Mouse (Mus musculus) forebrain, embryonic 13.5 days (tissue): Measurements from ENCODE around the gene Efna5. TPM values are rescaled to one million over a fixed set of nuclear protein-coding genes. Genes with fewer than 3 reads are reported as not detected.
A peak's percentile ranks its signal among the peaks of the same experiment; 100 is the strongest.

Source experiments
- ATAC-seq: fragments of 200-750 bp; cut with Nextera tagmentation; 2 replicates; pipeline ENCODE4 v1.8.0; 2017
- H3K27ac ChIP-seq: fragments of 300-500 bp; sonication (generic); 2 replicates; pipeline ENCODE4 v1.5.1; 2015; ENCODE audit warnings: inconsistent platforms, mild to moderate bottlenecking, moderate library complexity
- H3K27me3 ChIP-seq: fragments of 300-500 bp; sonication (generic); 2 replicates; pipeline ENCODE4 v1.6.1; 2015; ENCODE audit warnings: mild to moderate bottlenecking, inconsistent platforms
- H3K36me3 ChIP-seq: fragments of 300-500 bp; sonication (generic); 2 replicates; pipeline ENCODE4 v1.6.1; 2015; ENCODE audit warnings: mild to moderate bottlenecking, inconsistent platforms; ENCODE audit not compliant: poor library complexity, severe bottlenecking
- H3K4me1 ChIP-seq: fragments of 300-500 bp; sonication (generic); 2 replicates; pipeline ENCODE4 v1.6.1; 2015; ENCODE audit warnings: inconsistent platforms
- H3K4me2 ChIP-seq: fragments of 300-500 bp; sonication (generic); 2 replicates; pipeline ENCODE4 v1.6.1; 2015; ENCODE audit warnings: inconsistent platforms, mild to moderate bottlenecking, moderate library complexity
- H3K4me3 ChIP-seq: fragments of 300-500 bp; sonication (generic); 2 replicates; pipeline ENCODE4 v1.5.1; 2015; ENCODE audit warnings: mild to moderate bottlenecking, inconsistent platforms
- H3K9ac ChIP-seq: fragments of 300-500 bp; sonication (generic); 2 replicates; pipeline ENCODE4 v1.6.1; 2015; ENCODE audit warnings: mild to moderate bottlenecking, inconsistent platforms
- H3K9me3 ChIP-seq: fragments of 300-500 bp; sonication (generic); replicated peaks from 2 replicates; pipeline ENCODE4 v1.6.1; 2016; ENCODE audit warnings: inconsistent platforms
- WGBS: fragments of 180-500 bp; shearing (Covaris S2); methylation state at CpG from one replicate; pipeline ENCODE4 v1.1.7; 2015; 5-methylcytosine and 5-hydroxymethylcytosine counted together
- polyA plus RNA-seq: library from polyadenylated mRNA; unstranded; fragments of >200 nt; fragmentation: Nextera tagmentation; extraction: Ambion mirVana; gene quantifications from 2 replicates; pipeline ENCODE4 v1.2.1, GENCODE M21; 2015

Efna5 gene
- polyA plus RNA-seq, 1 experiment from 2014 or later = 27.2 TPM

DNA sequence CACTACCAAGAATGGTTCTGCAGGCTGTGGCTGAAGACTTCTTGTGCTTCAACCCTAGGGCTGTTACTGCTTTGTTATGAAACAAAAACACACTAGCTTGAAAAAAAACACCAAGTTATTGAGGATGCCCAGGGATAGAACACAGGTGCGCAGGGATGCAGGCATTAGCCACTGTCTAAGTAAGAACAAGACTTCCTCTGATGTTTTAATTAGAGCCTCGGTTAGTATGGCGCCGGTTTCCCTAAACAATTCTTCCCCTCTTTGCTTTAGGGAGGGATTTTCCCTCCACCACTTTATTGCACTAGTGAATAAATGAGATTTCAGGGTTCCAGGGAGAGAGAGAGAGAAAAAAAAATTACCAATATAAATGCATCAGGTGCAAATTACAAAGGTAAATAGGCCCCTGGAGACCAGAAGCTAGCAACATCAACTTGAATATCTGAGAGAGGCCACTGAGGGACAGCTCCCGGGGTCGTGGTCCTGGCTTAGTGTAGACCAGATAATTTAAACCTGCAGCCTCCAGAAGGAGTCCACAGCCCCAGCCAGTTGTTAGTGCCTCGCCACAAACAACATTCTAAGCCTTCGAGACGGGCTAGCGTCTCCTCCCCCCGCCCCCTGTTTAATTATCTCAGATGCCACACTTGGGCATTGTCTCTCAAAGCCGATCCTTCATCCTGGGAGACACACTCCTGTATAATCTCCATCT lies 163.5 kb downstream of the Efna5 start:
- H3K4me1 ChIP-seq = peaks cover 24% of the 10 kb centered on the region
- 14% methylated on average over 12 of the region's 12 CpGs for WGBS
- H3K36me3 ChIP-seq = no peaks in the 10 kb centered on the region
- no peak overlapping the region for H3K4me3 ChIP-seq
- H3K4me2 ChIP-seq = no peak overlapping the region; the same call in 1 of the 2 replicates
- no peaks in the 10 kb centered on the region for H3K9me3 ChIP-seq
- no peak overlapping the region for H3K9ac ChIP-seq
- no peak for ATAC-seq
- no peaks in the 10 kb centered on the region for H3K27me3 ChIP-seq
- no peak overlapping the region for H3K27ac ChIP-seq

GRCm38 (mm10) chr17:62713455-62713854 lies 167.7 kb downstream of the Efna5 start:
- H3K4me2 ChIP-seq = no peak overlapping the region
- no peak for ATAC-seq
- H3K9me3 ChIP-seq = no peaks in the 10 kb centered on the region
- no peak overlapping the region for H3K9ac ChIP-seq
- no peak overlapping the region for H3K4me3 ChIP-seq
- H3K27me3 ChIP-seq = no peaks in the 10 kb centered on the region
- H3K36me3 ChIP-seq = no peaks in the 10 kb centered on the region
- H3K4me1 ChIP-seq = peaks cover 16% of the 10 kb centered on the region
- H3K27ac ChIP-seq = no peak overlapping the region
- 88% methylated on average over 3 of the region's 3 CpGs for WGBS

DNA sequence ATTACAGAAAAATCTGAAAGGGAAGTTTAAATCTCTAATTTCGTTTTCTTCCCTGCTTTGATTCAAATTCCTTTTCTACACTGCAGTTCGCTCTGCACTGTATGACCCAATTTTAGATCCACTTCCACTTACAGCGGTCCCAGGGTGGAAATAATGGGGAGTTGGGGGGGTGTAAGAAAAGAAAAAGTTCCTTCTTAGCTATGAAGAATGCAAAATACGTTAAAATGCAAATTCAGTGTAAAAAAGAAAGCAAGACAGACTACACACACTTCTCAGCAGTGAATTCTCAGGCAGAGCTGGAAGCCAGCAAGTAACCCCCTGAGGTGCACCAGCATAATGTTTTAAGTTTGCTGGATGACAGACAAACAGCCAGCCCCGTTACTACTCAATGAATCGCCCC lies 174.7 kb downstream of the Efna5 start:
- Histone ChIP-seq H3K4me3 (no peak overlapping the region), H3K4me2 (peak overlapping the region; percentile 14; the same call in 1 of the 2 replicates), H3K36me3 (no peaks in the 10 kb centered on the region), H3K4me1 (peaks cover 21% of the 10 kb centered on the region), H3K9ac (no peak overlapping the region), H3K27me3 (no peaks in the 10 kb centered on the region), H3K9me3 (no peaks in the 10 kb centered on the region), H3K27ac (no peak overlapping the region)
- peak; percentile 44; the same call in 1 of the 2 replicates for ATAC-seq
- 27% methylated on average over 6 of the region's 6 CpGs for WGBS

GRCm38 (mm10) chr17:62702020-62702814 lies 178.9 kb downstream of the Efna5 start:
- H3K4me2 ChIP-seq = no peak overlapping the region
- WGBS = 30% methylated on average over 9 of the region's 9 CpGs
- no peaks in the 10 kb centered on the region for H3K36me3 ChIP-seq
- H3K27me3 ChIP-seq = no peaks in the 10 kb centered on the region
- peak; percentile 23; the same call in 1 of the 2 replicates for ATAC-seq
- no peak overlapping the region for H3K4me3 ChIP-seq
- no peak overlapping the region; the same call in 1 of the 2 replicates for H3K27ac ChIP-seq
- H3K4me1 ChIP-seq = peaks cover 44% of the 10 kb centered on the region
- H3K9ac ChIP-seq = no peak overlapping the region
- H3K9me3 ChIP-seq = no peaks in the 10 kb centered on the region

GRCm38 (mm10) chr17:62700791-62701602 lies 180.1 kb downstream of the Efna5 start:
- Histone ChIP-seq H3K36me3 (no peaks in the 10 kb centered on the region), H3K9ac (no peak overlapping the region), H3K4me2 (no peak overlapping the region), H3K27ac (no peak overlapping the region), H3K4me1 (peaks cover 38% of the 10 kb centered on the region), H3K9me3 (no peaks in the 10 kb centered on the region), H3K4me3 (no peak overlapping the region), H3K27me3 (no peaks in the 10 kb centered on the region; the same call in 1 of the 2 replicates)
- 0 out of 2 replicates have a peak, but pooled peaks have one; percentile 41 for ATAC-seq
- 34% methylated on average over 9 of the region's 9 CpGs for WGBS

DNA sequence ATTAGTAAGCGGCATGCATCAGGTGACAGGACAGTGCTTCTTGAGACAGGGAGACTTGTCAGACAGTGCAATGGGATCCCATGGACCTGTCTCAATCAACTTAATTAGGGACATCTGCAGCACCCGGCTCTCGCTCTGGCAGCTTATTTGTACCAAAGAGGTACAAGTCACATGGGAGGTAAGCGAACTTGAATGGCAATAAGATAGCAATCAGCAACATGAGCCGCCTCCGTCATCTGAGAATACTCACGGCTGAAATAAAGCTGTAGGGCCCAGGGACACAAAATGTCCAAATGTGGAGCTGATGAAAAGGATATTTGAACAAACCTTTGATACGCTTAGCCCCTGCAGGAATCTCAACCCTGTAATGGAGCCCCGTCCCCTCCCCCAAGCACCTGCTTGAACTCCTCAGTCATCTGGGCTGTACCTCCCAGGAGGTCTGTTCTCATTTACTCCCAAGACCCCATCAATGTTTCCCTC lies 186.1 kb downstream of the Efna5 start:
- WGBS = 65% methylated on average over 9 of the region's 9 CpGs
- H3K36me3 ChIP-seq = no peaks in the 10 kb centered on the region
- H3K4me2 ChIP-seq = no peak overlapping the region
- no peak overlapping the region for H3K27ac ChIP-seq
- peaks cover 38% of the 10 kb centered on the region for H3K4me1 ChIP-seq
- H3K27me3 ChIP-seq = no peaks in the 10 kb centered on the region; the same call in 1 of the 2 replicates
- no peaks in the 10 kb centered on the region for H3K9me3 ChIP-seq
- H3K9ac ChIP-seq = no peak overlapping the region
- H3K4me3 ChIP-seq = no peak overlapping the region
- no peak for ATAC-seq

DNA sequence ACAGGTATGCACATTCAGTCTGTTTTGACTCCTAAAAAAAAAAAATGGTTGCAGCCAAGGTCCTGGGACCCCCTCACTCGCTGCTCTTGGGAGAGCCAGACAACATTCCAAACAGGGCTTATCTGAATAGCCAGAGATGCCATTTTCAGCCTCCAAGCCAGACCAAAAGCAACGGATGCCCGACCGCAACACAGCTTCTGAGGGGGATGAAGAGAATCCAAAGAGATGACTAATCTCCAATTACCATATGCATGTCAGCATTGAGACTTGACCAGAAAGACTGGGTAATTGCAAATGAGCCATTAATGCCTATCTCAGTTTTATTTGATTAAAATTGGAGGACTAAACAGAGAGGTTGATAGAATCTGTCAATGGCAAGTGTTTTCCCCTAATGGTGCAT lies 188.9 kb downstream of the Efna5 start:
- Histone ChIP-seq H3K27me3 (no peaks in the 10 kb centered on the region; the same call in 1 of the 2 replicates), H3K4me3 (no peak overlapping the region), H3K9ac (no peak overlapping the region), H3K27ac (no peak overlapping the region), H3K36me3 (no peaks in the 10 kb centered on the region), H3K4me2 (no peak overlapping the region), H3K9me3 (no peaks in the 10 kb centered on the region), H3K4me1 (peaks cover 28% of the 10 kb centered on the region)
- WGBS = 9% methylated on average over 4 of the region's 4 CpGs
- ATAC-seq = peak; percentile 43; the same call in 1 of the 2 replicates

- WGBS = 80% methylated on average over 4 of the region's 4 CpGs
- H3K9ac ChIP-seq = 0 out of 2 replicates have a peak overlapping the region, but pooled peaks have one; percentile 21
- H3K36me3 ChIP-seq = no peaks in the 10 kb centered on the region
- H3K9me3 ChIP-seq = no peaks in the 10 kb centered on the region
- no peak overlapping the region for H3K4me3 ChIP-seq
- no peak overlapping the region for H3K27ac ChIP-seq
- no peak for ATAC-seq
- no peak overlapping the region for H3K4me2 ChIP-seq
- peaks cover 28% of the 10 kb centered on the region for H3K4me1 ChIP-seq
- H3K27me3 ChIP-seq = no peaks in the 10 kb centered on the region
Observed at GRCm38 (mm10) chr17:62691201-62691715, 189.9 kb downstream of the Efna5 start.

DNA sequence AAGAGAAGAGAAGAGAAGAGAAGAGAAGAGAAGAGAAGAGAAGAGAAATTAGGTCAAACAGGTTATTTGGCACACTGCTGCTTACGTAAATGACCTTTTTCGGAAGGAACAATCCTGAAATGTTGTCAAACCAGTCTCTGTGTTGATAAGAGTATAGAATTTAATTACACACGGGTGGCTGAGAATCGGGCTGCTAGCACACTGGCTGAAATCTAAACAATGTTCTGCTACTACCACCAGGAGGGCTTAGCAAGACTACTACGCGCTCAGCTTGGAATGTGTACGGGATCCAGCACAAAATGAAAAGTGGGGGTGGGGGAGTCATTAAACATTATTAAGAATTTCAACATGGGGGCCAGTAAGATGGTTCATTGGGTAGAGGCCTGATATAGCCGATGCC lies 190.9 kb downstream of the Efna5 start:
- H3K4me2 ChIP-seq = no peak overlapping the region
- no peaks in the 10 kb centered on the region for H3K9me3 ChIP-seq
- H3K4me1 ChIP-seq = peaks cover 27% of the 10 kb centered on the region
- no peaks in the 10 kb centered on the region for H3K27me3 ChIP-seq
- H3K27ac ChIP-seq = no peak overlapping the region
- 41% methylated on average over 8 of the region's 8 CpGs for WGBS
- ATAC-seq = 0 out of 2 replicates have a peak, but pooled peaks have one; percentile 39
- H3K36me3 ChIP-seq = no peaks in the 10 kb centered on the region
- H3K9ac ChIP-seq = no peak overlapping the region
- H3K4me3 ChIP-seq = no peak overlapping the region

GRCm38 (mm10) chr17:62689646-62690045 lies 191.5 kb downstream of the Efna5 start:
- H3K27me3 ChIP-seq = no peaks in the 10 kb centered on the region
- no peak overlapping the region for H3K9ac ChIP-seq
- peaks cover 21% of the 10 kb centered on the region for H3K4me1 ChIP-seq
- no peak overlapping the region for H3K27ac ChIP-seq
- H3K36me3 ChIP-seq = no peaks in the 10 kb centered on the region
- no peak overlapping the region for H3K4me2 ChIP-seq
- 65% methylated on average over 4 of the region's 4 CpGs for WGBS
- no peak for ATAC-seq
- H3K9me3 ChIP-seq = no peaks in the 10 kb centered on the region
- no peak overlapping the region for H3K4me3 ChIP-seq

DNA sequence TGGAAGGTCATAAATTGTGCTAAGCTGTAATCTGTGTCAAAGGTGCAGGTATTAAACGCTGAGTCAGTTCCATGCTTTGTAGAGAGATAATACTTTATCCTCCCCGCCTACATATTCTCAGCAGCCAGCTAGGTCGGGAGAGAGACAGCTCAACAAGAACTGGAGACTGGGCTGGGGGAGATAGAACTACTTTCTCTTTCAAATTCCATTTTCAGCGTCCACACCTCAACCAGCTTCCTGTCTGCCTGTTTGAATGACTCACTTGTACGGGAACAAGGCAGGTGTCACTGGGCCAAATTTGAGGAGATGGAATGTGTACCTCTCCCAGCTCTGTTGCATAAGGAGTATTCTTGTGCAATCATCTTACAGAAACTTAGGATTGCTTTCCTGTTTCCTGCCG lies 193.7 kb downstream of the Efna5 start:
- H3K27ac ChIP-seq = no peak overlapping the region
- H3K9ac ChIP-seq = no peak overlapping the region
- WGBS = 43% methylated on average over 6 of the region's 6 CpGs
- H3K27me3 ChIP-seq = no peaks in the 10 kb centered on the region
- ATAC-seq = no peak
- H3K4me3 ChIP-seq = no peak overlapping the region
- no peaks in the 10 kb centered on the region for H3K9me3 ChIP-seq
- no peaks in the 10 kb centered on the region for H3K36me3 ChIP-seq
- H3K4me1 ChIP-seq = peaks cover 15% of the 10 kb centered on the region
- no peak overlapping the region for H3K4me2 ChIP-seq
